ENCODE assay signal across 18 mouse cellular contexts in the genomic region with DNA sequence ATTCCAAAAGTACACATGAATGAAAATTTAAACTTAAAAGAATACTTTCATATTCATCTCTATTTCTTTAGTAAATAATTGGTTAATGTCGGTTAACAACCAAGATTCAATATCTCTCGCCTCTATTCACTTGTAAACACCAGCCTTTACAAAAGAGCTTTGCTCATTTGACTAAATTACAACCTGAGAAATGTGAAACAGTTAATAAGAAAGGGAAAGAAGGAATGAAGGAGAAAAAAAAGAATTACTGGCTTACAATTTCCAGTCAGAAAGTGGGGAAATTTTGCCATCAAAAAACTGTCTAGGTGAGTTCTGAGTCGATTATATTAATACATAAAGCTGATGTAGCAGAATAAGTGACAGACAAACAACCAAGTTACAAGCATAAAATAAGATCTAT.
DNase-seq lines count a peak whose midpoint lies in the region; ATAC-seq and TF ChIP-seq lines count a peak whose summit lies in the region.
"Had no signal": no experiment of that assay in that cellular context is flagged by ENCODE, and none has a peak within 500 bp of the region (broad histone marks: within the 10 kb centered on the region; RNA-seq: fewer than 3 reads in every experiment).

No protein-coding gene starts in this region.

- H3K9me3 ChIP-seq in hindbrain, embryonic 12.5 days (replicated peaks): no peaks in the 10 kb centered on the region
- no peaks in the 10 kb centered on the region for H3K9me3 ChIP-seq in midbrain, embryonic 13.5 days
- no peaks in the 10 kb centered on the region for H3K9me3 ChIP-seq in heart, embryonic 11.5 days (replicated peaks; ENCODE audit: control insufficient read depth, low read length)
- H3K9me3 ChIP-seq: limb, embryonic 10.5 days; liver, embryonic 13.5 days had no signal

- peaks cover 3% of the 10 kb centered on the region; the same call in 1 of the 2 replicates for H3K27me3 ChIP-seq in hindbrain, embryonic 12.5 days
- no peaks in the 10 kb centered on the region for H3K27me3 ChIP-seq in midbrain, embryonic 13.5 days
- peaks cover 48% of the 10 kb centered on the region for H3K27me3 ChIP-seq in heart, embryonic 11.5 days (ENCODE audit: control insufficient read depth, insufficient read depth, low read length)

- no peak overlapping the region for H3K9ac ChIP-seq in hindbrain, embryonic 12.5 days
- peak overlapping the region; percentile 100 for H3K9ac ChIP-seq in midbrain, embryonic 13.5 days (replicated peaks)
- no peak overlapping the region for H3K9ac ChIP-seq in heart, embryonic 11.5 days (ENCODE audit: low read depth, low read length)
- H3K9ac ChIP-seq: liver, embryonic 13.5 days had no signal

- peak overlapping the region; percentile 99 for H3K27ac ChIP-seq in left cerebral cortex, adult 2 months
- peak overlapping the region; percentile 100 for H3K27ac ChIP-seq in hindbrain, embryonic 12.5 days
- H3K27ac ChIP-seq in midbrain, embryonic 13.5 days: peak overlapping the region; percentile 100
- no peak overlapping the region for H3K27ac ChIP-seq in heart, embryonic 11.5 days (ENCODE audit: low read depth, low read length)
- H3K27ac ChIP-seq: limb, embryonic 10.5 days; liver, embryonic 13.5 days had no signal

- peak overlapping the region; percentile 91 for H3K4me2 ChIP-seq in hindbrain, embryonic 12.5 days (replicated peaks)
- peak overlapping the region; percentile 100; the same call in 1 of the 2 replicates for H3K4me2 ChIP-seq in midbrain, embryonic 13.5 days (replicated peaks)
- no peak overlapping the region for H3K4me2 ChIP-seq in heart, embryonic 11.5 days
- H3K4me2 ChIP-seq: liver, embryonic 13.5 days had no signal

- WGBS in hindbrain, embryonic 12.5 days: 12% methylated on average over 3 of the region's 3 CpGs
- 9% methylated on average over 3 of the region's 3 CpGs for WGBS in midbrain, embryonic 13.5 days
- 40% methylated on average over 3 of the region's 3 CpGs for WGBS in heart, embryonic 11.5 days (ENCODE audit: insufficient replicate concordance)

- intact Hi-C loops in left cerebral cortex, adult 2 months (cut with DNase I): no loop called here
- intact Hi-C loops in left cerebral cortex, postnatal 4 days (cut with DNase I): no loop called here

- no peak for ATAC-seq in hindbrain, embryonic 12.5 days (ENCODE audit: low FRiP score)
- ATAC-seq in midbrain, embryonic 13.5 days: no peak
- no peak for ATAC-seq in heart, embryonic 11.5 days (replicated peaks; ENCODE audit: insufficient number of reproducible peaks, low FRiP score, low TSS enrichment)
- ATAC-seq: intestine, postnatal 0 days; lung, postnatal 0 days had no signal

- H3K4me1 ChIP-seq in hindbrain, embryonic 12.5 days: peaks cover 21% of the 10 kb centered on the region
- H3K4me1 ChIP-seq in midbrain, embryonic 13.5 days (replicated peaks): peaks cover 38% of the 10 kb centered on the region
- peaks cover 9% of the 10 kb centered on the region; the same call in 1 of the 2 replicates for H3K4me1 ChIP-seq in heart, embryonic 11.5 days (ENCODE audit: control insufficient read depth, insufficient read depth, low read length)
- H3K4me1 ChIP-seq: liver, embryonic 13.5 days had no signal

- H3K4me3 ChIP-seq in left cerebral cortex, adult 2 months: peak overlapping the region; percentile 59
- H3K4me3 ChIP-seq in hindbrain, embryonic 12.5 days: no peak overlapping the region
- peak overlapping the region; percentile 84 for H3K4me3 ChIP-seq in midbrain, embryonic 13.5 days (replicated peaks)
- H3K4me3 ChIP-seq in heart, embryonic 11.5 days (ENCODE audit: low read depth, low read length): no peak overlapping the region
- H3K4me3 ChIP-seq: limb, embryonic 10.5 days; liver, embryonic 13.5 days; megakaryocyte, embryonic 14.5 days had no signal

- no peak for DNase-seq in left cerebral cortex, adult 2 months (ENCODE audit: extremely low spot score in 1 of 2, low spot score in 2 of 2)
- DNase-seq in left cerebral cortex, adult 8-10 months (ENCODE audit: low spot score in 2 of 2): no peak
- DNase-seq in thymus, postnatal 4 days: no peak
- DNase-seq in left cerebral cortex, postnatal 4 days: no peak
- DNase-seq: B cell, adult 2 months; cerebellum, adult 11 months; kidney, postnatal 10 days; layer of hippocampus, adult 9-11 months; liver, embryonic 13.5 days; right cerebral cortex, adult 18-20 months; thymus, postnatal 25 days had no signal

- H3K36me3 ChIP-seq in hindbrain, embryonic 12.5 days: no peaks in the 10 kb centered on the region
- no peaks in the 10 kb centered on the region for H3K36me3 ChIP-seq in midbrain, embryonic 13.5 days
- H3K36me3 ChIP-seq in heart, embryonic 11.5 days (ENCODE audit: control insufficient read depth, insufficient read depth, low read length): no peaks in the 10 kb centered on the region
- H3K36me3 ChIP-seq: limb, embryonic 10.5 days; liver, embryonic 13.5 days had no signal

- TF ChIP-seq CTCF in left cerebral cortex, adult 2 months (IDR thresholded peaks at IDR 0.05): no peak

Comparison
In these comparisons a context has a peak if more than half of its experiments do, and no peak if none do; other contexts are left out.
1. H3K4me3 ChIP-seq: peak in left cerebral cortex, adult 2 months (single experiment) and midbrain, embryonic 13.5 days (single experiment); none in hindbrain, embryonic 12.5 days (single experiment) and heart, embryonic 11.5 days (single experiment).